Mouse (Mus musculus) inflammation-experienced regulatory T-cells, adult 6 months (primary cell): ENCODE results near the gene Lztr1. TPM values are rescaled to one million over a fixed set of nuclear protein-coding genes. Genes with fewer than 3 reads are reported as not detected.

Experiments
- ATAC-seq: one replicate; pipeline ENCODE4 v1.8.0; 2017
- polyA plus RNA-seq, 3 experiments: library from polyadenylated mRNA; unstranded; fragments of 100-300 nt; shearing (Covaris generic); gene quantifications; one replicate each; pipeline ENCODE4 v1.2.1; 2017

The Lztr1 gene
- polyA plus RNA-seq, 3 experiments from 2014 or later, result 41.0 to 66.9 (median 51.0) TPM

GRCm38 (mm10) chr16:17557947-17558480 lies 49.5 kb downstream of the Lztr1 start:
- ATAC-seq, result peak; percentile 29

GRCm38 (mm10) chr16:17558811-17559210 lies 50.3 kb downstream of the Lztr1 start:
- ATAC-seq, result no peak

- ATAC-seq, result no peak
Observed at GRCm38 (mm10) chr16:17559396-17560027, 51.0 kb downstream of the Lztr1 start.

- no peak for ATAC-seq
Observed at GRCm38 (mm10) chr16:17561128-17561750, 52.8 kb downstream of the Lztr1 start, which contains the start of gene Lrrc74b. Gene Lrrc74b, minus strand, starts transcription at chr16:17561247.

GRCm38 (mm10) chr16:17561751-17562208 lies 53.3 kb downstream of the Lztr1 start, which contains the start of gene P2rx6:
Gene P2rx6, plus strand, starts transcription at chr16:17561885.
- ATAC-seq, result no peak

- ATAC-seq, result no peak
Observed at GRCm38 (mm10) chr16:17563580-17563979, 55.1 kb downstream of the Lztr1 start.

GRCm38 (mm10) chr16:17564221-17564620 lies 55.7 kb downstream of the Lztr1 start:
- ATAC-seq, result no peak

GRCm38 (mm10) chr16:17564771-17565170 lies 56.3 kb downstream of the Lztr1 start:
- no peak for ATAC-seq

- ATAC-seq, result no peak
Observed at GRCm38 (mm10) chr16:17566186-17566585, 57.7 kb downstream of the Lztr1 start.

Other genes with a start within 250 kb of the Lztr1 start
- gene Tmem191c, start 232.6 kb upstream of the Lztr1 start, polyA plus RNA-seq, result 10 to 100 TPM; 16.9 to 42.0 (median 36.2) TPM
- gene Serpind1, start 177.3 kb upstream of the Lztr1 start, polyA plus RNA-seq, result under 1 TPM; 0.58 to 0.83 (median 0.70) TPM
- gene Snap29, start 102.7 kb upstream of the Lztr1 start, polyA plus RNA-seq, result 10 to 100 TPM in 2 of 3 experiments, 1 to 10 TPM in 1; 9.0 to 16.6 (median 11.6) TPM
- 10 to 100 TPM; 45.7 to 57.2 (median 55.3) TPM for gene Pi4ka, start 102.4 kb upstream of the Lztr1 start, polyA plus RNA-seq
- gene Crkl, start 56.7 kb upstream of the Lztr1 start, polyA plus RNA-seq, result 10 to 100 TPM; 18.5 to 26.2 (median 19.8) TPM
- not detected for gene Aifm3, start 19.1 kb upstream of the Lztr1 start, polyA plus RNA-seq
- gene Thap7, start 22.4 kb downstream of the Lztr1 start, polyA plus RNA-seq, result 10 to 100 TPM; 58.2 to 74.8 (median 67.4) TPM
- gene Lrrc74b, start 52.6 kb downstream of the Lztr1 start, polyA plus RNA-seq, result under 1 TPM in 1 of 3 experiments, not detected in 2; 0.27 TPM
- not detected for gene P2rx6, start 53.2 kb downstream of the Lztr1 start, polyA plus RNA-seq
- 1 to 10 TPM in 2 of 3 experiments, under 1 TPM in 1; 0.21 to 5.3 (median 1.9) TPM for gene Slc7a4, start 74.5 kb downstream of the Lztr1 start, polyA plus RNA-seq
- gene Smpd4, start 110.7 kb downstream of the Lztr1 start, polyA plus RNA-seq, result 10 to 100 TPM; 14.0 to 26.8 (median 17.8) TPM
- 1 to 10 TPM in 1 of 3 experiments, under 1 TPM in 1, not detected in 1; 0.74 to 1.1 TPM for gene Ccdc74a, start 137.8 kb downstream of the Lztr1 start, polyA plus RNA-seq
- 100 to 1,000 TPM in 1 of 3 experiments, 10 to 100 TPM in 2; 69.3 to 109 (median 71.8) TPM for gene Med15, start 224.2 kb downstream of the Lztr1 start, polyA plus RNA-seq